Mouse (Mus musculus) frontal cortex, postnatal 25 days (tissue): ENCODE data around the gene Clcn7.
"Not testable (repeated sequence)": the region's sequence is repeated elsewhere in the genome, so short reads cannot be mapped to it uniquely, and the experiment has no call there.

Experiments used
- DNase-seq, 2 experiments: peaks; one replicate each; pipeline ENCODE4 v3.0.0; 2022; ENCODE audit warnings: low spot score in 2 of 2

Clcn7 gene

GRCm38 (mm10) chr17:25133275-25133698, at the start of gene Clcn7:
Clcn7 (plus strand) TSS chr17:25133391.
- peak; percentile 92 to 94 for DNase-seq

- DNase-seq, result no peak
These were observed 49.7 kb upstream of the Clcn7 start, which contains the start of gene Tmem204 for GRCm38 (mm10) chr17:25083444-25083931. Tmem204 (minus strand) TSS chr17:25083591.

GRCm38 (mm10) chr17:25084835-25085385, 48.3 kb upstream of the Clcn7 start:
- DNase-seq, result no peak

GRCm38 (mm10) chr17:25086724-25087123, 46.5 kb upstream of the Clcn7 start:
- no peak for DNase-seq

GRCm38 (mm10) chr17:25089158-25089557, 44.0 kb upstream of the Clcn7 start:
- DNase-seq, result no peak

GRCm38 (mm10) chr17:25090450-25090849, 42.7 kb upstream of the Clcn7 start:
- DNase-seq, result no peak

- DNase-seq, result no peak
These were observed 37.0 kb upstream of the Clcn7 start for GRCm38 (mm10) chr17:25096221-25096620.

GRCm38 (mm10) chr17:25100052-25100451, 33.1 kb upstream of the Clcn7 start:
- DNase-seq, result no peak

- DNase-seq, result no peak
These were observed 31.9 kb upstream of the Clcn7 start for GRCm38 (mm10) chr17:25101338-25101737.

GRCm38 (mm10) chr17:25107786-25108185, 25.4 kb upstream of the Clcn7 start:
- DNase-seq, result no peak

GRCm38 (mm10) chr17:25109578-25109977, 23.6 kb upstream of the Clcn7 start:
- no peak for DNase-seq

- no peak for DNase-seq
These were observed 22.6 kb upstream of the Clcn7 start for GRCm38 (mm10) chr17:25110590-25110989.

- DNase-seq, result no peak
These were observed 22.0 kb upstream of the Clcn7 start for GRCm38 (mm10) chr17:25111220-25111619.

- DNase-seq, result no peak
These were observed 21.3 kb upstream of the Clcn7 start for GRCm38 (mm10) chr17:25111739-25112422.

- DNase-seq, result no peak
These were observed 20.8 kb upstream of the Clcn7 start for GRCm38 (mm10) chr17:25112423-25112810.

- DNase-seq, result no peak
These were observed 18.1 kb upstream of the Clcn7 start for GRCm38 (mm10) chr17:25114908-25115645.

- peak; percentile 75 to 88 for DNase-seq
These were observed 17.3 kb upstream of the Clcn7 start, which contains the start of gene Telo2 for GRCm38 (mm10) chr17:25115664-25116432. Telo2 (minus strand) TSS chr17:25115967.

- DNase-seq, result no peak
These were observed 15.9 kb upstream of the Clcn7 start for GRCm38 (mm10) chr17:25117263-25117662.

GRCm38 (mm10) chr17:25120406-25120805, 12.8 kb upstream of the Clcn7 start, which contains the start of gene Ptx4:
Ptx4 (plus strand) TSS chr17:25120760.
- DNase-seq, result no peak

- DNase-seq, result no peak
These were observed 9.2 kb upstream of the Clcn7 start for GRCm38 (mm10) chr17:25123979-25124378.

GRCm38 (mm10) chr17:25125442-25126060, 7.6 kb upstream of the Clcn7 start:
- DNase-seq, result not testable (repeated sequence)
